Mouse (Mus musculus) ES-E14 (cell line): Measurements from ENCODE around the gene Kremen1. TPM values are rescaled to one million over a fixed set of nuclear protein-coding genes. Genes with fewer than 3 reads are reported as not detected.

Source experiments
- DNase-seq: peaks from one replicate; pipeline ENCODE4 v3.0.0-alpha.2; 2013; ENCODE audit warnings: low read depth, low spot score
- H3K27ac ChIP-seq: 2 replicates; pipeline ENCODE4 v1.5.1; 2012; ENCODE audit warnings: low read depth, mild to moderate bottlenecking, low read length, moderate library complexity, mixed read lengths; ENCODE audit not compliant: poor library complexity, insufficient read depth, severe bottlenecking
- H3K36me3 ChIP-seq: 2 replicates; pipeline ENCODE4 v1.6.1; 2012; ENCODE audit warnings: mild to moderate bottlenecking, low read length, moderate library complexity, mixed read lengths; ENCODE audit not compliant: control insufficient read depth, poor library complexity, insufficient read depth, severe bottlenecking
- H3K4me1 ChIP-seq, 2 experiments: fragments of 150-350 bp in 1 of 2; sonication (generic) in 1 of 2; 2 replicates each; pipeline ENCODE4 v1.6.1; 2012; ENCODE audit warnings: low read length in 2 of 2, mild to moderate bottlenecking in 1 of 2, mixed read lengths in 1 of 2; ENCODE audit not compliant: control insufficient read depth in 2 of 2, insufficient read depth in 2 of 2, poor library complexity in 1 of 2
- H3K4me3 ChIP-seq, 2 experiments: fragments of 150-350 bp in 1 of 2; sonication (generic) in 1 of 2; 2 replicates each; pipeline ENCODE4 v1.5.1; 2012; ENCODE audit warnings: low read length in 2 of 2, low read depth in 1 of 2, mild to moderate bottlenecking in 1 of 2, mixed read lengths in 1 of 2; ENCODE audit not compliant: insufficient read depth in 1 of 2, poor library complexity in 1 of 2, severe bottlenecking in 1 of 2
- H3K9ac ChIP-seq: 2 replicates; pipeline ENCODE4 v1.6.1; 2012; ENCODE audit warnings: low read depth, mild to moderate bottlenecking, low read length, mixed read lengths; ENCODE audit not compliant: poor library complexity, insufficient read depth, severe bottlenecking
- H3K9me3 ChIP-seq: fragments of 150-350 bp; sonication (generic); 2 replicates; pipeline ENCODE4 v1.6.1; 2012; ENCODE audit warnings: low read depth, mild to moderate bottlenecking, low read length; ENCODE audit not compliant: control insufficient read depth, insufficient read depth
- CHD2 ChIP-seq: IDR thresholded peaks from 2 replicates; pipeline ENCODE4 v1.6.1; 2014; ENCODE audit warnings: mild to moderate bottlenecking, low read depth, low read length, inconsistent platforms
- HCFC1 ChIP-seq: IDR thresholded peaks from 2 replicates; pipeline ENCODE4 v1.6.1; 2012; ENCODE audit warnings: low read length, inconsistent platforms, borderline replicate concordance; ENCODE audit not compliant: insufficient read depth
- MAFK ChIP-seq: IDR thresholded peaks from 2 replicates; pipeline ENCODE4 v1.6.1; 2014; ENCODE audit warnings: mild to moderate bottlenecking, low read depth, low read length, inconsistent platforms; ENCODE audit not compliant: insufficient read depth
- ZC3H11A ChIP-seq: IDR thresholded peaks from 2 replicates; pipeline ENCODE4 v1.6.1; 2012; ENCODE audit warnings: low read depth, mild to moderate bottlenecking, inconsistent platforms, low read length, borderline replicate concordance
- ZNF384 ChIP-seq: IDR thresholded peaks from 2 replicates; pipeline ENCODE4 v1.6.1; 2012; ENCODE audit warnings: low read depth, low read length, inconsistent platforms
- in situ Hi-C, 2 experiments: fragments of 600-800 bp; cut with MboI; formaldehyde crosslinking; loops; one replicate each; pipeline ENCODE4 v1.15.1; 2025; ENCODE audit warnings: low sequenced_read_pairs in 2 of 2, inconsistent platforms in 1 of 2; ENCODE audit not compliant: unreplicated experiment in 2 of 2
- total RNA-seq: library from RNA; depleted of rRNA; stranded (reverse); fragments of 300-350 nt; gene quantifications from 2 replicates; pipeline ENCODE4 v1.2.3, GENCODE M21; 2012; rRNA removed

Gene Kremen1
- 17.9 and 24.3 TPM in 2 replicates for total RNA-seq

GRCm38 (mm10) chr11:5261508-5262392 is at the start of gene Kremen1:
Gene Kremen1 (minus strand): TSS chr11:5261558.
- no peaks in the 10 kb centered on the region for H3K36me3 ChIP-seq
- H3K9ac ChIP-seq = peak within 1 kb of the TSS; percentile 80
- no peak within 1 kb of the TSS; the same call in 1 of the 2 replicates for H3K27ac ChIP-seq
- peak; percentile 75 for DNase-seq
- in situ Hi-C loops = no loop called here
- H3K4me1 ChIP-seq = peaks cover 0 to 16% of the 10 kb centered on the region in 2 experiments; a peak in 3 of 4 replicates
- H3K4me3 ChIP-seq = peak within 1 kb of the TSS; percentile 89 to 98
- no peak for TF ChIP-seq ZNF384
- TF ChIP-seq CHD2 = no peak
- no peak for TF ChIP-seq ZC3H11A
- TF ChIP-seq MAFK = no peak
- TF ChIP-seq HCFC1 = no peak
- H3K9me3 ChIP-seq = no peaks in the 10 kb centered on the region

GRCm38 (mm10) chr11:5307024-5307905 is 45.9 kb upstream of the Kremen1 start:
- TF ChIP-seq CHD2 = no peak
- no peak for TF ChIP-seq ZNF384
- no peak for TF ChIP-seq MAFK
- no peak for TF ChIP-seq ZC3H11A
- TF ChIP-seq HCFC1 = no peak
- no peak overlapping the region for H3K4me3 ChIP-seq
- in situ Hi-C loops = no loop called here
- H3K9ac ChIP-seq = no peak overlapping the region
- no peaks in the 10 kb centered on the region for H3K4me1 ChIP-seq
- no peaks in the 10 kb centered on the region for H3K36me3 ChIP-seq
- H3K27ac ChIP-seq = no peak overlapping the region
- no peaks in the 10 kb centered on the region for H3K9me3 ChIP-seq
- no peak for DNase-seq

GRCm38 (mm10) chr11:5306017-5306416 is 44.7 kb upstream of the Kremen1 start:
- in situ Hi-C loops = no loop called here
- Histone ChIP-seq H3K4me3 (no peak overlapping the region), H3K9me3 (no peaks in the 10 kb centered on the region), H3K27ac (no peak overlapping the region), H3K36me3 (no peaks in the 10 kb centered on the region), H3K4me1 (no peaks in the 10 kb centered on the region), H3K9ac (no peak overlapping the region)
- no peak for DNase-seq
- TF ChIP-seq ZNF384 (no peak), ZC3H11A (no peak), MAFK (no peak), HCFC1 (no peak), CHD2 (no peak)

GRCm38 (mm10) chr11:5304526-5304925 is 43.2 kb upstream of the Kremen1 start:
- in situ Hi-C loops = no loop called here

More at GRCm38 (mm10) chr11:5304526-5304925, 43.2 kb upstream of the Kremen1 start:
- Histone ChIP-seq H3K4me3 (no peak overlapping the region), H3K4me1 (no peaks in the 10 kb centered on the region), H3K36me3 (no peaks in the 10 kb centered on the region), H3K27ac (no peak overlapping the region), H3K9me3 (no peaks in the 10 kb centered on the region), H3K9ac (no peak overlapping the region)
- no peak for TF ChIP-seq ZNF384
- TF ChIP-seq MAFK = no peak
- no peak for TF ChIP-seq HCFC1
- TF ChIP-seq CHD2 = no peak
- TF ChIP-seq ZC3H11A = no peak
- DNase-seq = no peak
